Mouse (Mus musculus) olfactory bulb, adult 2 months (tissue): Measurements from ENCODE around the gene Cmbl.

ENCODE experiments used
- CTCF ChIP-seq: fragments of 200-500 bp; IDR thresholded peaks from 2 replicates; pipeline ENCODE4 v1.5.1; 2012; ENCODE audit warnings: low read depth, mild to moderate bottlenecking, low read length, moderate library complexity; ENCODE audit not compliant: insufficient read depth
- POLR2A ChIP-seq: fragments of 200-500 bp; IDR thresholded peaks from 2 replicates; pipeline ENCODE4 v1.6.1; 2012; ENCODE audit warnings: mild to moderate bottlenecking, low read depth, low read length, moderate library complexity; ENCODE audit not compliant: insufficient read depth

- TF ChIP-seq CTCF = no peak
- TF ChIP-seq POLR2A = no peak
Observed at GRCm38 (mm10) chr15:31537706-31538105, 27.5 kb upstream of the Cmbl start.
